Mouse (Mus musculus): ENCODE measurements at regions not wholly inside any gene's neighbourhood (a gene's known extent, or its start where the extent isn't known, plus 50 kb on each side); places are given as distances from the start of the nearest gene placed in this dataset.

- no peak for DNase-seq
These were observed 105.0 kb upstream of the 4933415F23Rik start for GRCm38 (mm10) chr1:23207024-23207423.

GRCm38 (mm10) chr1:23202511-23203435 lies 100.7 kb upstream of the 4933415F23Rik start:
- no peak for DNase-seq

GRCm38 (mm10) chr1:23200460-23200859 lies 98.4 kb upstream of the 4933415F23Rik start:
- DNase-seq: no peak

- no peak for DNase-seq
These were observed 88.4 kb upstream of the 4933415F23Rik start for GRCm38 (mm10) chr1:23190316-23191005.

GRCm38 (mm10) chr1:23189790-23190189 lies 87.7 kb upstream of the 4933415F23Rik start:
- DNase-seq: no peak

GRCm38 (mm10) chr1:23188216-23188615 lies 86.2 kb upstream of the 4933415F23Rik start:
- DNase-seq: no peak

- no peak for DNase-seq
These were observed 85.6 kb upstream of the 4933415F23Rik start for GRCm38 (mm10) chr1:23187446-23188206.

- no peak for DNase-seq
These were observed 82.7 kb upstream of the 4933415F23Rik start for GRCm38 (mm10) chr1:23184728-23185127.

- no peak for DNase-seq
These were observed 80.5 kb upstream of the 4933415F23Rik start for GRCm38 (mm10) chr1:23182541-23182940.

- no peak for DNase-seq
These were observed 76.4 kb upstream of the 4933415F23Rik start for GRCm38 (mm10) chr1:23178335-23178974.

- no peak for DNase-seq
These were observed 72.0 kb upstream of the 4933415F23Rik start for GRCm38 (mm10) chr1:23174022-23174421.

GRCm38 (mm10) chr1:23173054-23173802 lies 71.2 kb upstream of the 4933415F23Rik start:
- DNase-seq: no peak

- DNase-seq: no peak
These were observed 69.3 kb upstream of the 4933415F23Rik start for GRCm38 (mm10) chr1:23171336-23171735.

GRCm38 (mm10) chr1:23170711-23171110 lies 68.7 kb upstream of the 4933415F23Rik start:
- DNase-seq: no peak

GRCm38 (mm10) chr1:23168504-23168903 lies 66.5 kb upstream of the 4933415F23Rik start:
- no peak for DNase-seq

GRCm38 (mm10) chr1:23163371-23163935 lies 61.4 kb upstream of the 4933415F23Rik start:
- DNase-seq: no peak

GRCm38 (mm10) chr1:23162766-23163165 lies 60.7 kb upstream of the 4933415F23Rik start:
- no peak for DNase-seq

Data from right cerebral cortex, postnatal 25 days (tissue).